Mouse (Mus musculus) C2C12 (cell line): Measurements from ENCODE around the gene Gm20604.
A peak's percentile ranks its signal among the peaks of the same experiment; 100 is the strongest.

Experiments used
- CEBPB ChIP-seq: IDR thresholded peaks from one replicate; pipeline ENCODE4 v1.6.1; 2011; ENCODE audit warnings: low read depth, mild to moderate bottlenecking, control low read depth, moderate library complexity
- CTCF ChIP-seq: IDR thresholded peaks from one replicate; pipeline ENCODE4 v1.5.1; 2011; ENCODE audit not compliant: control insufficient read depth, insufficient read depth, insufficient read length
- FOSL1 ChIP-seq: IDR thresholded peaks from one replicate; pipeline ENCODE4 v1.8.0; 2011; ENCODE audit warnings: mild to moderate bottlenecking, low read length; ENCODE audit not compliant: poor library complexity, insufficient read depth, severe bottlenecking
- USF1 ChIP-seq: IDR thresholded peaks from one replicate; pipeline ENCODE4 v1.6.1; 2011; ENCODE audit warnings: low read depth, mild to moderate bottlenecking, control low read depth, moderate library complexity

GRCm38 (mm10) chr12:102705216-102705871, 53.1 kb downstream of the Gm20604 start:
- no peak for TF ChIP-seq USF1
- TF ChIP-seq CEBPB, result no peak
- TF ChIP-seq CTCF, result peak; percentile 94
- no peak for TF ChIP-seq FOSL1
